Mouse (Mus musculus) midbrain, embryonic 12.5 days (tissue): ENCODE measurements around the gene Dync1li1. TPM values are rescaled to one million over a fixed set of nuclear protein-coding genes. Genes with fewer than 3 reads are reported as not detected.
"Not testable (repeated sequence)": the region's sequence is repeated elsewhere in the genome, so short reads cannot be mapped to it uniquely, and the experiment has no call there.

Experiments
- ATAC-seq: fragments of 200-750 bp; cut with Nextera tagmentation; 2 replicates; pipeline ENCODE4 v1.8.0; 2017; ENCODE audit warnings: low read depth, moderate TSS enrichment, moderate library complexity; ENCODE audit not compliant: low FRiP score
- H3K27ac ChIP-seq: fragments of 300-500 bp; sonication (generic); replicated peaks from 2 replicates; pipeline ENCODE4 v1.5.1; 2016; ENCODE audit warnings: mild to moderate bottlenecking
- H3K27me3 ChIP-seq: fragments of 300-500 bp; sonication (generic); 2 replicates; pipeline ENCODE4 v1.6.1; 2016; ENCODE audit warnings: mild to moderate bottlenecking
- H3K36me3 ChIP-seq: fragments of 300-500 bp; sonication (generic); 2 replicates; pipeline ENCODE4 v1.6.1; 2016
- H3K4me1 ChIP-seq: fragments of 300-500 bp; sonication (generic); 2 replicates; pipeline ENCODE4 v1.6.1; 2016
- H3K4me2 ChIP-seq: fragments of 300-500 bp; sonication (generic); replicated peaks from 2 replicates; pipeline ENCODE4 v1.6.1; 2016; ENCODE audit warnings: mild to moderate bottlenecking, moderate library complexity
- H3K4me3 ChIP-seq: fragments of 300-500 bp; sonication (generic); 2 replicates; pipeline ENCODE4 v1.5.1; 2016; ENCODE audit warnings: mild to moderate bottlenecking
- H3K9ac ChIP-seq: fragments of 300-500 bp; sonication (generic); replicated peaks from 2 replicates; pipeline ENCODE4 v1.6.1; 2016; ENCODE audit warnings: mild to moderate bottlenecking, moderate library complexity
- H3K9me3 ChIP-seq: fragments of 300-500 bp; sonication (generic); 2 replicates; pipeline ENCODE4 v1.6.1; 2016; ENCODE audit warnings: mild to moderate bottlenecking
- WGBS: fragments of 180-500 bp; shearing (Covaris S2); methylation state at CpG from one replicate; pipeline ENCODE4 v1.1.7; 2016; 5-methylcytosine and 5-hydroxymethylcytosine counted together
- polyA plus RNA-seq: library from polyadenylated mRNA; unstranded; fragments of >200 nt; fragmentation: Nextera tagmentation; extraction: Ambion mirVana; gene quantifications from 2 replicates; pipeline ENCODE4 v1.2.1, GENCODE M21; 2016

Dync1li1 gene
- polyA plus RNA-seq, result 127 and 133 TPM in 2 replicates

GRCm38 (mm10) chr9:114688252-114688952 is at the start of gene Dync1li1:
TSS of gene Dync1li1 (plus strand) at chr9:114688790.
- Histone ChIP-seq H3K4me1 (peaks cover 24% of the 10 kb centered on the region), H3K9ac (peak within 1 kb of the TSS; percentile 88), H3K36me3 (peaks cover 25% of the 10 kb centered on the region), H3K27me3 (no peaks in the 10 kb centered on the region), H3K27ac (peak within 1 kb of the TSS; percentile 95), H3K9me3 (no peaks in the 10 kb centered on the region), H3K4me3 (peak within 1 kb of the TSS; percentile 72), H3K4me2 (peak within 1 kb of the TSS; percentile 74)
- WGBS, result under 1% methylated on average over 57 of the region's 57 CpGs
- peak; percentile 95 for ATAC-seq

GRCm38 (mm10) chr9:114639186-114639748 is 49.3 kb upstream of the Dync1li1 start:
- Histone ChIP-seq H3K4me2 (peak overlapping the region; percentile 93), H3K9ac (peak overlapping the region; percentile 80), H3K27ac (peak overlapping the region; percentile 84; the same call in 1 of the 2 replicates), H3K36me3 (no peaks in the 10 kb centered on the region), H3K4me3 (peak overlapping the region; percentile 89), H3K27me3 (peaks cover 23% of the 10 kb centered on the region), H3K9me3 (no peaks in the 10 kb centered on the region), H3K4me1 (peaks cover 24% of the 10 kb centered on the region)
- 17% methylated on average over 18 of the region's 18 CpGs for WGBS
- no peak; the same call in 1 of the 2 replicates for ATAC-seq

- Histone ChIP-seq H3K9me3 (no peaks in the 10 kb centered on the region), H3K27ac (peak within 1 kb of the TSS; percentile 84), H3K27me3 (peaks cover 24% of the 10 kb centered on the region), H3K4me2 (peak within 1 kb of the TSS; percentile 93), H3K4me1 (peaks cover 24% of the 10 kb centered on the region), H3K36me3 (no peaks in the 10 kb centered on the region), H3K9ac (peak within 1 kb of the TSS; percentile 80), H3K4me3 (peak within 1 kb of the TSS; percentile 89)
- WGBS, result 4% methylated on average over 51 of the region's 51 CpGs
- peak; percentile 99 for ATAC-seq
Measured at GRCm38 (mm10) chr9:114639839-114640646, 48.5 kb upstream of the Dync1li1 start, which contains the start of gene Cnot10. TSS of gene Cnot10 (minus strand) at chr9:114640184.

GRCm38 (mm10) chr9:114646556-114647505 is 41.8 kb upstream of the Dync1li1 start:
- Histone ChIP-seq H3K4me2 (no peak overlapping the region), H3K9me3 (no peaks in the 10 kb centered on the region), H3K4me3 (no peak overlapping the region), H3K4me1 (no peaks in the 10 kb centered on the region), H3K36me3 (no peaks in the 10 kb centered on the region), H3K27me3 (peaks cover 30% of the 10 kb centered on the region), H3K9ac (no peak overlapping the region), H3K27ac (no peak overlapping the region)
- no peak for ATAC-seq
- 88% methylated on average over 12 of the region's 12 CpGs for WGBS

GRCm38 (mm10) chr9:114647506-114648432 is 40.8 kb upstream of the Dync1li1 start:
- H3K27me3 ChIP-seq, result peaks cover 22% of the 10 kb centered on the region
- no peak for ATAC-seq
- 85% methylated on average over 28 of the region's 28 CpGs for WGBS
- no peaks in the 10 kb centered on the region for H3K4me1 ChIP-seq
- no peaks in the 10 kb centered on the region for H3K36me3 ChIP-seq
- no peak overlapping the region for H3K4me3 ChIP-seq
- H3K9me3 ChIP-seq, result no peaks in the 10 kb centered on the region
- H3K9ac ChIP-seq, result no peak overlapping the region
- no peak overlapping the region for H3K27ac ChIP-seq
- H3K4me2 ChIP-seq, result no peak overlapping the region

GRCm38 (mm10) chr9:114648472-114648871 is 40.1 kb upstream of the Dync1li1 start:
- H3K9me3 ChIP-seq, ATAC-seq, H3K4me3 ChIP-seq, H3K27ac ChIP-seq, H3K9ac ChIP-seq, H3K36me3 ChIP-seq, H3K4me2 ChIP-seq, H3K4me1 ChIP-seq: not testable (repeated sequence)
- WGBS, result 51% methylated on average over 9 of the region's 9 CpGs
- peaks cover 16% of the 10 kb centered on the region for H3K27me3 ChIP-seq

GRCm38 (mm10) chr9:114649371-114649770 is 39.2 kb upstream of the Dync1li1 start:
- no peak for ATAC-seq
- 79% methylated on average over 5 of the region's 5 CpGs for WGBS
- Histone ChIP-seq H3K4me3 (no peak overlapping the region), H3K9me3 (no peaks in the 10 kb centered on the region), H3K27me3 (peaks cover 7% of the 10 kb centered on the region; the same call in 1 of the 2 replicates), H3K9ac (no peak overlapping the region), H3K4me1 (no peaks in the 10 kb centered on the region), H3K4me2 (no peak overlapping the region), H3K27ac (no peak overlapping the region), H3K36me3 (no peaks in the 10 kb centered on the region)

- Histone ChIP-seq H3K4me2 (no peak overlapping the region), H3K36me3 (no peaks in the 10 kb centered on the region), H3K4me1 (no peaks in the 10 kb centered on the region), H3K9me3 (no peaks in the 10 kb centered on the region), H3K27ac (no peak overlapping the region), H3K27me3 (0 out of 2 replicates have a peak, but pooled peaks cover 6% of the 10 kb centered on the region), H3K4me3 (no peak overlapping the region), H3K9ac (no peak overlapping the region)
- ATAC-seq, result no peak
- WGBS, result 68% methylated on average over 21 of the region's 21 CpGs
Measured at GRCm38 (mm10) chr9:114650938-114651634, 37.5 kb upstream of the Dync1li1 start.

GRCm38 (mm10) chr9:114655356-114655755 is 33.2 kb upstream of the Dync1li1 start:
- ATAC-seq, result no peak
- 88% methylated on average over 4 of the region's 4 CpGs for WGBS

GRCm38 (mm10) chr9:114656701-114657100 is 31.9 kb upstream of the Dync1li1 start:
- Histone ChIP-seq H3K9me3 (no peaks in the 10 kb centered on the region), H3K36me3 (no peaks in the 10 kb centered on the region), H3K9ac (no peak overlapping the region), H3K4me3 (no peak overlapping the region), H3K27ac (no peak overlapping the region), H3K27me3 (no peaks in the 10 kb centered on the region), H3K4me1 (peaks cover 11% of the 10 kb centered on the region; the same call in 1 of the 2 replicates), H3K4me2 (no peak overlapping the region)
- WGBS, result 89% methylated on average over 3 of the region's 3 CpGs
- no peak for ATAC-seq

More at GRCm38 (mm10) chr9:114655356-114655755, 33.2 kb upstream of the Dync1li1 start:
- no peak overlapping the region for H3K4me3 ChIP-seq
- no peaks in the 10 kb centered on the region for H3K36me3 ChIP-seq
- no peak overlapping the region for H3K4me2 ChIP-seq
- no peak overlapping the region for H3K27ac ChIP-seq
- H3K9ac ChIP-seq, result no peak overlapping the region
- no peaks in the 10 kb centered on the region for H3K27me3 ChIP-seq
- peaks cover 2% of the 10 kb centered on the region; the same call in 1 of the 2 replicates for H3K4me1 ChIP-seq
- no peaks in the 10 kb centered on the region for H3K9me3 ChIP-seq
